Mouse (Mus musculus) midbrain, postnatal 0 days (tissue): ENCODE data around the gene Scly. TPM values are rescaled to one million over a fixed set of nuclear protein-coding genes. Genes with fewer than 3 reads are reported as not detected.

ENCODE experiments used
- ATAC-seq: fragments of 200-750 bp; cut with Nextera tagmentation; 2 replicates; pipeline ENCODE4 v1.8.0; 2017; ENCODE audit warnings: moderate number of reproducible peaks, mild to moderate bottlenecking, moderate TSS enrichment, moderate library complexity; ENCODE audit not compliant: low FRiP score
- DNase-seq: peaks from one replicate; pipeline ENCODE4 v3.0.0-alpha.2; 2015; ENCODE audit warnings: low spot score
- H3K27ac ChIP-seq: fragments of 300-500 bp; sonication (generic); 2 replicates; pipeline ENCODE4 v1.5.1; 2014; ENCODE audit warnings: low read depth, mild to moderate bottlenecking, low read length, mixed read lengths
- H3K27me3 ChIP-seq: fragments of 300-500 bp; sonication (generic); 2 replicates; pipeline ENCODE4 v1.6.1; 2014; ENCODE audit warnings: low read length, control low read depth, mixed read lengths; ENCODE audit not compliant: insufficient read depth
- H3K36me3 ChIP-seq: fragments of 300-500 bp; sonication (generic); 2 replicates; pipeline ENCODE4 v1.6.1; 2014; ENCODE audit warnings: low read length, control low read depth, mixed read lengths; ENCODE audit not compliant: insufficient read depth
- H3K4me1 ChIP-seq: fragments of 300-500 bp; sonication (generic); 2 replicates; pipeline ENCODE4 v1.6.1; 2014; ENCODE audit warnings: mild to moderate bottlenecking, control low read depth, antibody characterized with exemption, low read length, mixed read lengths; ENCODE audit not compliant: insufficient read depth
- H3K4me2 ChIP-seq: fragments of 300-500 bp; sonication (generic); 2 replicates; pipeline ENCODE4 v1.6.1; 2014; ENCODE audit warnings: low read depth, mild to moderate bottlenecking, low read length, mixed read lengths; ENCODE audit not compliant: poor library complexity, severe bottlenecking
- H3K4me3 ChIP-seq: fragments of 300-500 bp; sonication (generic); 2 replicates; pipeline ENCODE4 v1.5.1; 2014; ENCODE audit warnings: low read depth, mild to moderate bottlenecking, low read length, moderate library complexity
- H3K9ac ChIP-seq: fragments of 300-500 bp; sonication (generic); replicated peaks from 2 replicates; pipeline ENCODE4 v1.6.1; 2014; ENCODE audit warnings: mild to moderate bottlenecking, low read length, moderate library complexity, mixed read lengths; ENCODE audit not compliant: poor library complexity, severe bottlenecking
- H3K9me3 ChIP-seq: fragments of 300-500 bp; sonication (generic); 2 replicates; pipeline ENCODE4 v1.6.1; 2016; ENCODE audit warnings: low read length, control low read depth
- CTCF ChIP-seq: IDR thresholded peaks from 2 replicates; pipeline ENCODE4 v1.5.1; 2016; ENCODE audit warnings: antibody characterized with exemption, mild to moderate bottlenecking
- WGBS: fragments of 180-500 bp; shearing (Covaris S2); extraction: QIAGEN DNeasy Blood & Tissue Kit; methylation state at CpG from one replicate; pipeline ENCODE4 v1.1.7; 2014; 5-methylcytosine and 5-hydroxymethylcytosine counted together
- polyA plus RNA-seq: library from polyadenylated mRNA; unstranded; fragments of >200 nt; fragmentation: Nextera tagmentation; extraction: Ambion mirVana; gene quantifications from 2 replicates; pipeline ENCODE4 v1.2.1, GENCODE M21; 2015
- total RNA-seq: library from RNA; depleted of rRNA; stranded (reverse); fragments of >200 nt; gene quantifications from 2 replicates; pipeline ENCODE4 v1.2.3, GENCODE M21; 2014

Gene Scly
- total and polyA plus RNA-seq, 2 experiments from 2014 or later = 10.7 to 11.3 TPM

GRCm38 (mm10) chr1:91304621-91305020, 6.5 kb downstream of the Scly start:
- no peak for DNase-seq
- TF ChIP-seq CTCF = no peak
- Histone ChIP-seq H3K9me3 (no peaks in the 10 kb centered on the region), H3K4me1 (no peaks in the 10 kb centered on the region), H3K4me3 (no peak overlapping the region), H3K9ac (no peak overlapping the region), H3K4me2 (no peak overlapping the region), H3K27ac (no peak overlapping the region), H3K36me3 (peaks cover 28% of the 10 kb centered on the region), H3K27me3 (no peaks in the 10 kb centered on the region)
- ATAC-seq = no peak
- 94% methylated on average over 4 of the region's 4 CpGs for WGBS

- WGBS = 92% methylated on average over 13 of the region's 13 CpGs
- ATAC-seq = no peak
Measured at GRCm38 (mm10) chr1:91309366-91310085, 11.4 kb downstream of the Scly start.

GRCm38 (mm10) chr1:91312273-91312672, 14.1 kb downstream of the Scly start:
- DNase-seq = no peak
- 89% methylated on average over 4 of the region's 4 CpGs for WGBS

More at GRCm38 (mm10) chr1:91309366-91310085, 11.4 kb downstream of the Scly start:
- Histone ChIP-seq H3K36me3 (peaks cover 39% of the 10 kb centered on the region), H3K9ac (no peak overlapping the region), H3K4me1 (no peaks in the 10 kb centered on the region), H3K27me3 (no peaks in the 10 kb centered on the region), H3K9me3 (no peaks in the 10 kb centered on the region), H3K27ac (no peak overlapping the region), H3K4me3 (no peak overlapping the region), H3K4me2 (no peak overlapping the region)
- TF ChIP-seq CTCF = no peak
- DNase-seq = no peak

GRCm38 (mm10) chr1:91313251-91313650, 15.1 kb downstream of the Scly start:
- Histone ChIP-seq H3K9me3 (no peaks in the 10 kb centered on the region), H3K4me1 (no peaks in the 10 kb centered on the region), H3K4me2 (no peak overlapping the region), H3K9ac (no peak overlapping the region), H3K36me3 (peaks cover 27% of the 10 kb centered on the region), H3K27ac (no peak overlapping the region), H3K4me3 (no peak overlapping the region), H3K27me3 (no peaks in the 10 kb centered on the region)
- ATAC-seq (no peak), DNase-seq (no peak)
- WGBS = 43% methylated on average over 5 of the region's 5 CpGs
- TF ChIP-seq CTCF = no peak

More at GRCm38 (mm10) chr1:91312273-91312672, 14.1 kb downstream of the Scly start:
- H3K9me3 ChIP-seq = no peaks in the 10 kb centered on the region
- no peak overlapping the region for H3K4me2 ChIP-seq
- H3K4me3 ChIP-seq = no peak overlapping the region
- no peak overlapping the region for H3K9ac ChIP-seq
- H3K27ac ChIP-seq = no peak overlapping the region
- TF ChIP-seq CTCF = no peak
- H3K27me3 ChIP-seq = no peaks in the 10 kb centered on the region
- H3K36me3 ChIP-seq = peaks cover 29% of the 10 kb centered on the region
- ATAC-seq = no peak
- H3K4me1 ChIP-seq = no peaks in the 10 kb centered on the region

- Histone ChIP-seq H3K9me3 (no peaks in the 10 kb centered on the region), H3K9ac (no peak overlapping the region), H3K36me3 (peaks cover 3% of the 10 kb centered on the region; the same call in 1 of the 2 replicates), H3K4me1 (no peaks in the 10 kb centered on the region), H3K4me2 (no peak overlapping the region), H3K27ac (no peak overlapping the region), H3K27me3 (no peaks in the 10 kb centered on the region), H3K4me3 (no peak overlapping the region)
- DNase-seq (no peak), ATAC-seq (no peak)
- WGBS = 91% methylated on average over 6 of the region's 6 CpGs
- TF ChIP-seq CTCF = no peak
Measured at GRCm38 (mm10) chr1:91317656-91318055, 19.5 kb downstream of the Scly start.

- TF ChIP-seq CTCF = no peak
- DNase-seq = no peak
Measured at GRCm38 (mm10) chr1:91321760-91322438, 23.8 kb downstream of the Scly start, which contains the start of gene Espnl. Gene Espnl, plus strand, starts transcription at chr1:91322075.

More at GRCm38 (mm10) chr1:91321760-91322438, 23.8 kb downstream of the Scly start, which contains the start of gene Espnl:
- no peak for ATAC-seq
- H3K27me3 ChIP-seq = no peaks in the 10 kb centered on the region
- H3K4me2 ChIP-seq = no peak within 1 kb of the TSS
- H3K9me3 ChIP-seq = no peaks in the 10 kb centered on the region
- H3K4me3 ChIP-seq = no peak within 1 kb of the TSS
- H3K36me3 ChIP-seq = no peaks in the 10 kb centered on the region
- no peak within 1 kb of the TSS for H3K9ac ChIP-seq
- 78% methylated on average over 19 of the region's 19 CpGs for WGBS
- H3K4me1 ChIP-seq = no peaks in the 10 kb centered on the region
- no peak within 1 kb of the TSS for H3K27ac ChIP-seq
